Mouse (Mus musculus): Measurements from ENCODE around the gene Atp2b4. TPM values are rescaled to one million over a fixed set of nuclear protein-coding genes. Genes with fewer than 3 reads are reported as not detected.

Atp2b4 gene
- polyA plus RNA-seq, 1 experiment from 2014 or later, result 13.9 TPM

- H3K4me1 ChIP-seq, result peaks cover 65% of the 10 kb centered on the region
- 19% methylated on average over 9 of the region's 9 CpGs for WGBS
Measured at GRCm38 (mm10) chr1:133797979-133798820, 2.6 kb downstream of the Atp2b4 start.

DNA sequence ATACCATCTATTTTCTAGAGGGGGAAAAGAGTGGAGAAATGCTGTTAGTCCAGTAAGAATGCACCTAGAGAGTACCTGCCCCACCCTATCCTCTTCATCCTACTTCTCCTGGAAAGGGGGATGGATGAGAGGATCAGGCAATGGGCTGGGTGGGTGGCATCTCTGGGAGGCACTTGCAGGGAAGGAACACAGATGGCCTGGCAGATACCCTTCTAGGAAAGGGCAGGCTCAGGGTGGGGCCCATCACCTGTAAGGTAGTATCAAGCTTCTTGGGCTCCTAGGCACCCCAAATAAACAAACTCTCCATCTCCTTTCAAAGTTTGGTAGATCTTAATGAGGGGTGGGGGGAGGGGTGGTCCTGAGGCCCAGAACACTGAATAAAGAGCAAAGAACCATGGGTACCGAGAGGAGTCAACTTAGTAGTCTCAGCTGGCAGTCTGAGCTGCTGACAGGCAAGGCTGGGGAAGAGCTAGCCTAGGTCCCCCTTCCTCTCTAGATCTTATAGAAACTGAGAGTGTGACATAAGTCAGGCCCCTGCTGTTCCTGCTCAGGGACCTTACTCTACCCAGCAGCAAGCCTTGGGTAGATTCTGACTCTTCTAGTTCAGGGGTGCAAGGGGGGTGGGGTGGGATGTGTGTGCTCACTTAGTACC lies 3.4 kb downstream of the Atp2b4 start:
- ATAC-seq (ENCODE audit: extremely low read depth, insufficient number of reproducible peaks, low FRiP score, low TSS enrichment), result no peak
- 32% methylated on average over 1 of the region's 1 CpGs for WGBS
- Histone ChIP-seq H3K4me1 (peaks cover 62% of the 10 kb centered on the region), H3K27me3 (replicated peaks) (no peaks in the 10 kb centered on the region), H3K4me3 (peak overlapping the region; percentile 62), H3K9ac (peak overlapping the region; percentile 86), H3K36me3 (peaks cover 14% of the 10 kb centered on the region), H3K9me3 (no peaks in the 10 kb centered on the region), H3K4me2 (peak overlapping the region; percentile 73), H3K27ac (replicated peaks) (peak overlapping the region; percentile 82; the same call in 1 of the 2 replicates)

More at GRCm38 (mm10) chr1:133797979-133798820, 2.6 kb downstream of the Atp2b4 start:
- ATAC-seq (ENCODE audit: extremely low read depth, insufficient number of reproducible peaks, low FRiP score, low TSS enrichment), result no peak
- Histone ChIP-seq H3K9ac (peak overlapping the region; percentile 86), H3K27ac (replicated peaks) (peak overlapping the region; percentile 82), H3K9me3 (no peaks in the 10 kb centered on the region), H3K4me3 (peak overlapping the region; percentile 62), H3K27me3 (replicated peaks) (no peaks in the 10 kb centered on the region), H3K4me2 (peak overlapping the region; percentile 73), H3K36me3 (peaks cover 14% of the 10 kb centered on the region)

DNA sequence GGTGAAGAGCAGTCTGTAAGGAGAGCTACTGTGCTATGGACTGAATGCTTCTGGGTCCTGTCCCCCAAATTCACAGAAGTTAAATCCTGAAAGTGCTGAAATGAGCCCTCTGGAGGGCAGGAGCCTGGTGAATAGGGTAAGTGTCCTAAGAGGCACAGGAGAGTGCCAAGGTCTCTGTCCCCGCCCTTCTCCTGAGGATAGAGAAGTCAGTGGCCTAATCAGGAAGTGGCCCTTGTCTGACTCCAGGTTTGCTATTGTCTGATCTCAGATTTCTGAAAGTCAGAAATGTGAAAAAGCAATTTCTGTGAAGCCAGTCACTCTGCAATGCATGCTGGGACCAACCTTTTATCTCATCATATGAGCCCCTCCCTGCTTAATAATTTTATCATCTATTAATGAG lies 7.2 kb downstream of the Atp2b4 start:
- no peaks in the 10 kb centered on the region for H3K27me3 ChIP-seq (replicated peaks)
- peaks cover 37% of the 10 kb centered on the region for H3K36me3 ChIP-seq
- peaks cover 4% of the 10 kb centered on the region; the same call in 1 of the 2 replicates for H3K9me3 ChIP-seq
- H3K4me1 ChIP-seq, result peaks cover 45% of the 10 kb centered on the region
- 44% methylated on average over 1 of the region's 1 CpGs for whole genome bisulfite sequencing
- no peak overlapping the region for H3K4me2 ChIP-seq
- no peak overlapping the region for H3K9ac ChIP-seq
- H3K4me3 ChIP-seq, result no peak overlapping the region
- H3K27ac ChIP-seq (replicated peaks), result peak overlapping the region; percentile 10
- no peak for ATAC-seq (ENCODE audit: extremely low read depth, insufficient number of reproducible peaks, low FRiP score, low TSS enrichment)

DNA sequence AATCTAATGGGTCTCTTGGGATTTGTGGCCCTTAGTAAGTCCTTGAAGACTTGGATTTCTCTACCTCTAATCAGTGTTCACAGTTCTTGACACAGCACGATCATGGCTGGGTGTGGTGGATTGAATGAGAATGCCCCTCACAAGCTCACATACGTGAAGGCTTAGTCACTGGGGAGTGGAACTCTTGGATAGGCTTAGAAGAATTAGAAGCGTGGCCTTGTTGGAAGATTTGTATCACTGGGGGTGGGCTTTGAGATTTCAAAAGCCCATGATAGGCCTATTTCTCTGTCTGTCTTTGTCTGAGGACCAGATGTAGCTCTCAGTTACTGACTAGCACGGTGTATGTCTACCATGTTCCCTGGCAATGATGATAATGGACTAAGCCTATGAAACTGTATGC lies 10.8 kb downstream of the Atp2b4 start:
- H3K9me3 ChIP-seq, result peaks cover 4% of the 10 kb centered on the region; the same call in 1 of the 2 replicates
- no peak for ATAC-seq (ENCODE audit: extremely low read depth, insufficient number of reproducible peaks, low FRiP score, low TSS enrichment)
- no peak overlapping the region for H3K9ac ChIP-seq
- WGBS, result 84% methylated on average over 4 of the region's 4 CpGs
- H3K4me1 ChIP-seq, result peaks cover 26% of the 10 kb centered on the region
- peaks cover 30% of the 10 kb centered on the region for H3K36me3 ChIP-seq
- no peaks in the 10 kb centered on the region for H3K27me3 ChIP-seq (replicated peaks)
- H3K27ac ChIP-seq (replicated peaks), result no peak overlapping the region
- no peak overlapping the region for H3K4me2 ChIP-seq
- no peak overlapping the region for H3K4me3 ChIP-seq

GRCm38 (mm10) chr1:133788864-133789263 lies 12.0 kb downstream of the Atp2b4 start:
- 48% methylated on average over 5 of the region's 5 CpGs for WGBS
- Histone ChIP-seq H3K4me2 (no peak overlapping the region), H3K9me3 (peaks cover 4% of the 10 kb centered on the region; the same call in 1 of the 2 replicates), H3K9ac (no peak overlapping the region), H3K27ac (replicated peaks) (no peak overlapping the region), H3K36me3 (peaks cover 24% of the 10 kb centered on the region), H3K27me3 (replicated peaks) (no peaks in the 10 kb centered on the region), H3K4me3 (no peak overlapping the region), H3K4me1 (peaks cover 32% of the 10 kb centered on the region)
- peak; percentile 19; the same call in 1 of the 2 replicates for ATAC-seq (ENCODE audit: extremely low read depth, insufficient number of reproducible peaks, low FRiP score, low TSS enrichment)

DNA sequence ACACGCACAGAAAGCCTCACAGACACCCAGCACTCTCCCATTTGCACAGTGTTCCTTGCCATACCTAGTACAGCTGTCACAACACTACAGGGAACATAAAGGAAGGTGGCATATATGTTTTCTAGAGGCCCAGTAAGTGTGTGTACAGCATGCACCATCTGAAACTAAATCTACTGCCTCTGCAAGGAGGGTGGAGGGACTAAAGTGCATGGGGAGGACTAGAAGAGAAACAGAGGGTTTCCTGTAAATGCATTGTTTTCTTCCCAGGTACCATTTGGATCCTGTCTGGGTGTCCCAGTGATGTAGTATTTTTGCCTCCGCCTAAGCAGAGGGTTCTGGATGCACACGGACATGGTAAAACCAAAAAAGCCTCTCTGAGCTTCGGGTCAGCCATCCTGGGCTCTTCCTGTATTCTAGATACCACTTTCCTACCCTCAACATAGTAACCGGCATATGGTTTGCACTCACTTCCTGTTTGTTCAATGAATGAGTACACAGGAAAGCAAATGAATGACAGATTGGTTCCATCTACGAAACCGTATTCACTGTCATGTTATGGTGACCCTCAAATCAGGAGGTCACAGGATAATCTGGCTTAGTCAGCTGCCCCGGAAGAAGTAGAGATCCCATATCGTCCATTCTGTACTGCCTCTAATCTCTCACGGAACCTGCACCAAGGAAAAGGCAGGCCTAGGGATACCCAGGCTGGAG lies 13.2 kb downstream of the Atp2b4 start:
- WGBS, result 66% methylated on average over 10 of the region's 10 CpGs
- peaks cover 24% of the 10 kb centered on the region for H3K36me3 ChIP-seq
- H3K9me3 ChIP-seq, result peaks cover 4% of the 10 kb centered on the region; the same call in 1 of the 2 replicates
- H3K27ac ChIP-seq (replicated peaks), result no peak overlapping the region
- H3K4me2 ChIP-seq, result no peak overlapping the region
- H3K9ac ChIP-seq, result no peak overlapping the region
- ATAC-seq (ENCODE audit: extremely low read depth, insufficient number of reproducible peaks, low FRiP score, low TSS enrichment), result no peak
- no peak overlapping the region for H3K4me3 ChIP-seq
- peaks cover 23% of the 10 kb centered on the region for H3K4me1 ChIP-seq
- no peaks in the 10 kb centered on the region for H3K27me3 ChIP-seq (replicated peaks)

- WGBS, result 69% methylated on average over 3 of the region's 3 CpGs
Measured at GRCm38 (mm10) chr1:133784621-133785020, 16.2 kb downstream of the Atp2b4 start.

DNA sequence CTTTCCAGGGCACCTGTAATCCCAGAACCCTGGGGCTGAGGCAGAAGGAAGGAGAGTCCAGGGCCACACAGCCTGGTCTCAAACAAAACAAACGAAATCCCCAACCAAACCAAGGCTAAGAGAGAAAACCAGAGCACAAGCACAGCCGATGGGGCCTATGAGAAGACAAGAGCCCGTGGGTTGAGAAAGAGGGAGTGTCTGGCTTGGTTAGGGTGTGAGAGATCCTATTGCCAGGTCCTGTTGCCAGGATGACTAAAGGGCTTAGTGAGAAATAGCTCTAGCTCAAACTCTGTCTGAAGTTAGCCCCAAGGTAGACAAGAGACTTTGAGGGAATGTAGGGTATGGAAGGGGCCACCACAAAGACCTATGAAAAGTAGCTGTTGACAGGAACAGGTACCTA lies 19.3 kb downstream of the Atp2b4 start:
- H3K36me3 ChIP-seq, result no peaks in the 10 kb centered on the region
- H3K4me1 ChIP-seq, result peaks cover 33% of the 10 kb centered on the region
- H3K9me3 ChIP-seq, result no peaks in the 10 kb centered on the region
- WGBS, result 51% methylated on average over 3 of the region's 3 CpGs
- H3K27ac ChIP-seq (replicated peaks), result no peak overlapping the region
- H3K9ac ChIP-seq, result no peak overlapping the region
- no peak overlapping the region for H3K4me2 ChIP-seq
- ATAC-seq (ENCODE audit: extremely low read depth, insufficient number of reproducible peaks, low FRiP score, low TSS enrichment), result no peak
- H3K4me3 ChIP-seq, result no peak overlapping the region
- H3K27me3 ChIP-seq (replicated peaks), result no peaks in the 10 kb centered on the region

More at GRCm38 (mm10) chr1:133784621-133785020, 16.2 kb downstream of the Atp2b4 start:
- Histone ChIP-seq H3K4me2 (no peak overlapping the region), H3K4me3 (no peak overlapping the region), H3K4me1 (peaks cover 26% of the 10 kb centered on the region), H3K9ac (no peak overlapping the region), H3K36me3 (no peaks in the 10 kb centered on the region), H3K27me3 (replicated peaks) (no peaks in the 10 kb centered on the region), H3K9me3 (no peaks in the 10 kb centered on the region), H3K27ac (replicated peaks) (no peak overlapping the region)
- ATAC-seq (ENCODE audit: extremely low read depth, insufficient number of reproducible peaks, low FRiP score, low TSS enrichment), result no peak

GRCm38 (mm10) chr1:133779043-133779442 lies 21.8 kb downstream of the Atp2b4 start:
- no peaks in the 10 kb centered on the region for H3K27me3 ChIP-seq (replicated peaks)
- H3K4me3 ChIP-seq, result no peak overlapping the region
- no peaks in the 10 kb centered on the region for H3K36me3 ChIP-seq
- H3K9ac ChIP-seq, result no peak overlapping the region
- H3K4me1 ChIP-seq, result peaks cover 24% of the 10 kb centered on the region
- no peak for ATAC-seq (ENCODE audit: extremely low read depth, insufficient number of reproducible peaks, low FRiP score, low TSS enrichment)
- WGBS, result 81% methylated on average over 1 of the region's 1 CpGs
- H3K9me3 ChIP-seq, result no peaks in the 10 kb centered on the region
- H3K4me2 ChIP-seq, result no peak overlapping the region
- no peak overlapping the region for H3K27ac ChIP-seq (replicated peaks)

DNA sequence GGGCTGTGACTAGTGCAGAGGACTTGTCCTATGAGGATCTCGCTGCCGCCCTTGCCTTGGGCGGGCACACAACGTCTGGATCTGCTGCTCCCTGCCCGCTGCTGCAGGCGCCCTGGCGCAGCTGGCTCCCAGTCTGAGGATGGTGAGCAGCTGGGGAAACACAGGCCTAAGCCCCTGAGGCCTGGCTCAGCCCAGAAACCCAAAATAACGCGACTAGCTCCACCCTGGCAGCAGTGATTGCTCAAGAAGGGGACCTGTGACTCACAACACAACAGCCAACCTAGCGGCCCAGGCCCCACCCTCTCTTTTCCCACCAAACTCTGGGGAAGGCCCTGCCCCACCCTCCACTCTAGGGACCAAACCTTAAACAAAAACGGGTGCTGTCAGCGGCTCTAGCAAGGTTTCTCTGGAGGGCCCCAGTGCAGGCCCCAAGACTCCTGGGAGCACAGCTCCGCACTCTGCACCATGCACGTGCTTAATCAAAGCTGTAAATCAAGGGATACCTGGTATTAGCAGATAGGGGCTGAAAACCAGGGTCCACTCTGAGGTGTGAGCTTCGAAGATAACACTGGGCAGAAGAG lies 23.1 kb downstream of the Atp2b4 start:
- H3K9ac ChIP-seq, result peak overlapping the region; percentile 28; the same call in 1 of the 2 replicates
- 70% methylated on average over 15 of the region's 15 CpGs for WGBS
- no peak overlapping the region for H3K4me3 ChIP-seq
- peaks cover 34% of the 10 kb centered on the region for H3K4me1 ChIP-seq
- no peak overlapping the region for H3K27ac ChIP-seq (replicated peaks)
- no peak for ATAC-seq (ENCODE audit: extremely low read depth, insufficient number of reproducible peaks, low FRiP score, low TSS enrichment)
- no peaks in the 10 kb centered on the region for H3K9me3 ChIP-seq
- no peak overlapping the region for H3K4me2 ChIP-seq
- H3K27me3 ChIP-seq (replicated peaks), result no peaks in the 10 kb centered on the region
- H3K36me3 ChIP-seq, result no peaks in the 10 kb centered on the region

GRCm38 (mm10) chr1:133772553-133772952 lies 28.3 kb downstream of the Atp2b4 start:
- H3K4me2 ChIP-seq, result peak overlapping the region; percentile 11; the same call in 1 of the 2 replicates
- no peaks in the 10 kb centered on the region for H3K27me3 ChIP-seq (replicated peaks)
- WGBS, result 44% methylated on average over 9 of the region's 9 CpGs
- peak overlapping the region; percentile 70 for H3K27ac ChIP-seq (replicated peaks)
- no peaks in the 10 kb centered on the region for H3K9me3 ChIP-seq
- H3K4me3 ChIP-seq, result no peak overlapping the region
- peaks cover 40% of the 10 kb centered on the region for H3K4me1 ChIP-seq
- no peak for ATAC-seq (ENCODE audit: extremely low read depth, insufficient number of reproducible peaks, low FRiP score, low TSS enrichment)
- peaks cover 14% of the 10 kb centered on the region; the same call in 1 of the 2 replicates for H3K36me3 ChIP-seq
- 0 out of 2 replicates have a peak overlapping the region, but pooled peaks have one; percentile 54 for H3K9ac ChIP-seq
